19 mouse cellular contexts compared by ENCODE assay signal in genomic region chr7:79589763-79590559, GRCm38 (mm10). TPM values are rescaled to one million over a fixed set of nuclear protein-coding genes. Genes with fewer than 3 reads are reported as not detected.
A peak's percentile ranks its signal among the peaks of the same experiment; 100 is the strongest.
DNase-seq lines count a peak whose midpoint lies in the region; ATAC-seq lines count a peak whose summit lies in the region.
"Had no signal": no experiment of that assay in that cellular context is flagged by ENCODE, and none has a peak within 500 bp of the region (broad histone marks: within the 10 kb centered on the region; RNA-seq: fewer than 3 reads in every experiment).

No protein-coding gene starts in this region.

- peaks cover 40% of the 10 kb centered on the region for H3K4me1 ChIP-seq in neural tube, embryonic 12.5 days
- H3K4me1 ChIP-seq in hindbrain, embryonic 13.5 days (replicated peaks), result peaks cover 49% of the 10 kb centered on the region
- H3K4me1 ChIP-seq in midbrain, embryonic 14.5 days (ENCODE audit: control insufficient read depth, insufficient read depth, low read length), result peaks cover 20% of the 10 kb centered on the region
- peaks cover 11% of the 10 kb centered on the region for H3K4me1 ChIP-seq in kidney, embryonic 16.5 days (ENCODE audit: insufficient read depth, low read length)

- H3K4me3 ChIP-seq in neural tube, embryonic 12.5 days, result no peak overlapping the region
- no peak overlapping the region for H3K4me3 ChIP-seq in hindbrain, embryonic 13.5 days
- no peak overlapping the region for H3K4me3 ChIP-seq in midbrain, embryonic 14.5 days (replicated peaks; ENCODE audit: low read depth, low read length)
- no peak overlapping the region for H3K4me3 ChIP-seq in kidney, embryonic 16.5 days (ENCODE audit: low read length)
- H3K4me3 ChIP-seq: embryonic facial prominence, embryonic 13.5 days; limb, embryonic 12.5 days had no signal

- peaks cover 51% of the 10 kb centered on the region for H3K27me3 ChIP-seq in neural tube, embryonic 12.5 days (replicated peaks)
- H3K27me3 ChIP-seq in hindbrain, embryonic 13.5 days, result peaks cover 64% of the 10 kb centered on the region
- H3K27me3 ChIP-seq in midbrain, embryonic 14.5 days (ENCODE audit: control insufficient read depth, insufficient read depth, low read length), result peaks cover 8% of the 10 kb centered on the region
- H3K27me3 ChIP-seq in kidney, embryonic 16.5 days (ENCODE audit: insufficient read depth, low read length), result peaks cover 73% of the 10 kb centered on the region

- 5% methylated on average over 9 of the region's 9 CpGs for WGBS in neural tube, embryonic 12.5 days
- 5% methylated on average over 9 of the region's 9 CpGs for WGBS in hindbrain, embryonic 13.5 days
- 6% methylated on average over 9 of the region's 9 CpGs for WGBS in midbrain, embryonic 14.5 days
- WGBS in kidney, embryonic 16.5 days, result 11% methylated on average over 9 of the region's 9 CpGs

- no peaks in the 10 kb centered on the region for H3K36me3 ChIP-seq in neural tube, embryonic 12.5 days
- no peaks in the 10 kb centered on the region for H3K36me3 ChIP-seq in hindbrain, embryonic 13.5 days
- H3K36me3 ChIP-seq in midbrain, embryonic 14.5 days (ENCODE audit: control insufficient read depth, insufficient read depth, low read length), result no peaks in the 10 kb centered on the region
- H3K36me3 ChIP-seq in kidney, embryonic 16.5 days (ENCODE audit: insufficient read depth, low read length), result no peaks in the 10 kb centered on the region
- H3K36me3 ChIP-seq: embryonic facial prominence, embryonic 13.5 days; limb, embryonic 12.5 days had no signal

- no peak overlapping the region for H3K27ac ChIP-seq in neural tube, embryonic 12.5 days
- peak overlapping the region; percentile 92 for H3K27ac ChIP-seq in hindbrain, embryonic 13.5 days
- peak overlapping the region; percentile 63; the same call in 1 of the 2 replicates for H3K27ac ChIP-seq in midbrain, embryonic 14.5 days (replicated peaks; ENCODE audit: low read depth, low read length)
- no peak overlapping the region for H3K27ac ChIP-seq in kidney, embryonic 16.5 days (ENCODE audit: low read length)
- H3K27ac ChIP-seq: embryonic facial prominence, embryonic 13.5 days; limb, embryonic 12.5 days had no signal

- 0 out of 2 replicates have a peak, but pooled peaks cover 4% of the 10 kb centered on the region for H3K9me3 ChIP-seq in neural tube, embryonic 12.5 days
- H3K9me3 ChIP-seq in hindbrain, embryonic 13.5 days, result peaks cover 3% of the 10 kb centered on the region; the same call in 1 of the 2 replicates
- H3K9me3 ChIP-seq in midbrain, embryonic 14.5 days (ENCODE audit: control insufficient read depth, low read length), result no peaks in the 10 kb centered on the region
- H3K9me3 ChIP-seq in kidney, embryonic 16.5 days (ENCODE audit: low read length), result peaks cover 7% of the 10 kb centered on the region
- H3K9me3 ChIP-seq: limb, embryonic 12.5 days had no signal

- 0 out of 2 replicates have a peak overlapping the region, but pooled peaks have one; percentile 18 for H3K9ac ChIP-seq in neural tube, embryonic 12.5 days
- H3K9ac ChIP-seq in hindbrain, embryonic 13.5 days, result 0 out of 2 replicates have a peak overlapping the region, but pooled peaks have one; percentile 19
- no peak overlapping the region for H3K9ac ChIP-seq in midbrain, embryonic 14.5 days (replicated peaks; ENCODE audit: low read length)
- H3K9ac ChIP-seq in kidney, embryonic 16.5 days (replicated peaks; ENCODE audit: low read length), result no peak overlapping the region
- H3K9ac ChIP-seq: embryonic facial prominence, embryonic 13.5 days; limb, embryonic 12.5 days had no signal

- no peak for DNase-seq in neural tube, embryonic 10.5 days (ENCODE audit: extremely low spot score, low spot score)
- peak; percentile 63 for DNase-seq in midbrain, embryonic 14.5 days
- peak; percentile 65 for DNase-seq in retina, postnatal 1 day
- DNase-seq in cerebellum, postnatal 4 days (ENCODE audit: low spot score in 2 of 2), result no peak
- no peak for DNase-seq in left cerebral cortex, adult 11 months (ENCODE audit: low spot score)
- DNase-seq: adrenal gland, postnatal 25 days; cerebellum, postnatal 14 days; gastrocnemius, postnatal 25 days; heart, postnatal 10 days; kidney, postnatal 36 days; layer of hippocampus, postnatal 36 days; lung, postnatal 4 days; right cerebral cortex, postnatal 25 days had no signal

- no peak for ATAC-seq in neural tube, embryonic 12.5 days (ENCODE audit: low FRiP score, low read depth)
- no peak for ATAC-seq in hindbrain, embryonic 13.5 days (ENCODE audit: low FRiP score)
- peak; percentile 32; the same call in 1 of the 2 replicates for ATAC-seq in midbrain, embryonic 14.5 days (ENCODE audit: low FRiP score, low TSS enrichment)
- no peak for ATAC-seq in kidney, embryonic 16.5 days (ENCODE audit: low FRiP score, low TSS enrichment)
- ATAC-seq: intestine, embryonic 16.5 days had no signal

- H3K4me2 ChIP-seq in neural tube, embryonic 12.5 days (replicated peaks), result peak overlapping the region; percentile 72
- H3K4me2 ChIP-seq in hindbrain, embryonic 13.5 days, result peak overlapping the region; percentile 8; the same call in 1 of the 2 replicates
- peak overlapping the region; percentile 6; the same call in 1 of the 2 replicates for H3K4me2 ChIP-seq in midbrain, embryonic 14.5 days (ENCODE audit: low read length)
- H3K4me2 ChIP-seq in kidney, embryonic 16.5 days (replicated peaks; ENCODE audit: low read depth, low read length), result no peak overlapping the region
- H3K4me2 ChIP-seq: embryonic facial prominence, embryonic 13.5 days; limb, embryonic 12.5 days had no signal

RNA-seq across cellular contexts. Expression of gene Rhcg, which starts 27.5 kb away (rescaled TPM):
- 3.3 and 3.6 TPM in 2 replicates for polyA plus RNA-seq in neural tube, embryonic 12.5 days (2016; fragmentation: Nextera tagmentation; extraction: Ambion mirVana)
- polyA plus RNA-seq in hindbrain, embryonic 13.5 days (2015; fragmentation: Nextera tagmentation; extraction: Ambion mirVana), result 4.8 and 5.2 TPM in 2 replicates
- 2.6 and 3.1 TPM in 2 replicates for polyA plus RNA-seq in midbrain, embryonic 14.5 days (2014; fragmentation: Nextera tagmentation; extraction: Ambion mirVana)
- polyA plus RNA-seq in kidney, embryonic 16.5 days (2015; fragmentation: Nextera tagmentation; extraction: Ambion mirVana), result 54.3 and 68.2 TPM in 2 replicates
- polyA plus RNA-seq: limb, embryonic 12.5 days had no signal

Comparison
In these comparisons a context has a peak if more than half of its experiments do, and no peak if none do; other contexts are left out.
1. H3K27ac ChIP-seq: peak in hindbrain, embryonic 13.5 days (single experiment) and midbrain, embryonic 14.5 days (single experiment); none in neural tube, embryonic 12.5 days (single experiment) and kidney, embryonic 16.5 days (single experiment).
2. H3K9ac ChIP-seq: peak in neural tube, embryonic 12.5 days (single experiment) and hindbrain, embryonic 13.5 days (single experiment); none in midbrain, embryonic 14.5 days (single experiment) and kidney, embryonic 16.5 days (single experiment).
3. DNase-seq: peak in midbrain, embryonic 14.5 days (single experiment) and retina, postnatal 1 day (single experiment); none in neural tube, embryonic 10.5 days (single experiment), cerebellum, postnatal 4 days (0 of 2) and left cerebral cortex, adult 11 months (single experiment).